8 mouse cellular contexts compared by ENCODE assay signal in genomic region chr1:153266891-153267290, GRCm38 (mm10).
DNase-seq lines count a peak whose midpoint lies in the region; ATAC-seq and TF ChIP-seq lines count a peak whose summit lies in the region.

No protein-coding gene starts in this region.

- peak; percentile 24 for DNase-seq in forebrain, postnatal 0 days
- DNase-seq in forebrain, embryonic 10.5 days (ENCODE audit: extremely low spot score, low spot score): no peak
- peak; percentile 74 for DNase-seq in kidney, postnatal 0 days (ENCODE audit: low spot score)
- no peak for DNase-seq in kidney, postnatal 36 days
- DNase-seq in right cerebral cortex, adult 2 months (ENCODE audit: low spot score in 2 of 2): peak; percentile 22 to 27
- no peak for DNase-seq in right cerebral cortex, postnatal 36 days (ENCODE audit: low spot score in 2 of 2)
- no peak for DNase-seq in ovary, postnatal 36 days (ENCODE audit: low spot score)
- DNase-seq in B cell, adult 2 months: no peak

- no peak for TF ChIP-seq CTCF in forebrain, postnatal 0 days (IDR thresholded peaks at IDR 0.05; ENCODE audit: low read depth)
- TF ChIP-seq CTCF in kidney, postnatal 0 days (IDR thresholded peaks at IDR 0.05; ENCODE audit: low read depth): no peak

- H3K9me3 ChIP-seq in forebrain, postnatal 0 days (ENCODE audit: low read length): no peaks in the 10 kb centered on the region
- no peaks in the 10 kb centered on the region for H3K9me3 ChIP-seq in forebrain, embryonic 10.5 days
- no peaks in the 10 kb centered on the region for H3K9me3 ChIP-seq in kidney, postnatal 0 days (replicated peaks; ENCODE audit: low read length)

- no peak overlapping the region for H3K4me3 ChIP-seq in forebrain, postnatal 0 days (ENCODE audit: low read depth, low read length)
- H3K4me3 ChIP-seq in forebrain, embryonic 10.5 days: no peak overlapping the region
- H3K4me3 ChIP-seq in kidney, postnatal 0 days (replicated peaks; ENCODE audit: low read depth, low read length): no peak overlapping the region

- WGBS in forebrain, postnatal 0 days: 21% methylated on average over 5 of the region's 5 CpGs
- 67% methylated on average over 5 of the region's 5 CpGs for WGBS in forebrain, embryonic 10.5 days
- 24% methylated on average over 5 of the region's 5 CpGs for WGBS in kidney, postnatal 0 days

- no peaks in the 10 kb centered on the region for H3K27me3 ChIP-seq in forebrain, postnatal 0 days (ENCODE audit: insufficient read depth, low read length)
- H3K27me3 ChIP-seq in forebrain, embryonic 10.5 days (ENCODE audit: poor library complexity, severe bottlenecking): no peaks in the 10 kb centered on the region
- no peaks in the 10 kb centered on the region for H3K27me3 ChIP-seq in kidney, postnatal 0 days (ENCODE audit: insufficient read depth, low read length)

- H3K36me3 ChIP-seq in forebrain, postnatal 0 days (ENCODE audit: insufficient read depth): 0 out of 2 replicates have a peak, but pooled peaks cover 1% of the 10 kb centered on the region
- peaks cover 7% of the 10 kb centered on the region for H3K36me3 ChIP-seq in forebrain, embryonic 10.5 days (replicated peaks)
- H3K36me3 ChIP-seq in kidney, postnatal 0 days (ENCODE audit: insufficient read depth, low read length): peaks cover 6% of the 10 kb centered on the region; the same call in 1 of the 2 replicates

- no peak for ATAC-seq in forebrain, postnatal 0 days
- no peak for ATAC-seq in kidney, postnatal 0 days (replicated peaks; ENCODE audit: low FRiP score, low read depth)

- peaks cover 11% of the 10 kb centered on the region; the same call in 1 of the 2 replicates for H3K4me1 ChIP-seq in forebrain, postnatal 0 days (ENCODE audit: insufficient read depth)
- peaks cover 32% of the 10 kb centered on the region for H3K4me1 ChIP-seq in forebrain, embryonic 10.5 days
- H3K4me1 ChIP-seq in kidney, postnatal 0 days (replicated peaks; ENCODE audit: insufficient read depth, low read length): peaks cover 19% of the 10 kb centered on the region

- H3K9ac ChIP-seq in forebrain, postnatal 0 days: no peak overlapping the region
- H3K9ac ChIP-seq in kidney, postnatal 0 days (ENCODE audit: low read depth, low read length): no peak overlapping the region

- peak overlapping the region; percentile 45; the same call in 1 of the 2 replicates for H3K27ac ChIP-seq in forebrain, postnatal 0 days (ENCODE audit: low read depth, low read length)
- no peak overlapping the region for H3K27ac ChIP-seq in forebrain, embryonic 10.5 days
- peak overlapping the region; percentile 70 for H3K27ac ChIP-seq in kidney, postnatal 0 days

- no peak overlapping the region for H3K4me2 ChIP-seq in forebrain, postnatal 0 days (ENCODE audit: low read depth)
- H3K4me2 ChIP-seq in kidney, postnatal 0 days (ENCODE audit: low read length): no peak overlapping the region

Comparison
In these comparisons a context has a peak if more than half of its experiments do, and no peak if none do; other contexts are left out.
1. DNase-seq: peak in forebrain, postnatal 0 days (single experiment), kidney, postnatal 0 days (single experiment) and right cerebral cortex, adult 2 months (2 of 2); none in forebrain, embryonic 10.5 days (single experiment), kidney, postnatal 36 days (0 of 2), right cerebral cortex, postnatal 36 days (0 of 2), ovary, postnatal 36 days (single experiment) and B cell, adult 2 months (0 of 2).